Mouse (Mus musculus) layer of hippocampus, adult 2 months (tissue): ENCODE measurements around the gene Polr2c. TPM values are rescaled to one million over a fixed set of nuclear protein-coding genes. Genes with fewer than 3 reads are reported as not detected.

Experiments used
- DNase-seq, 2 experiments: peaks; one replicate each; pipeline ENCODE4 v3.0.0; 2022; ENCODE audit warnings: low spot score in 2 of 2
- H3K27ac ChIP-seq: fragments of 200-600 bp; 2 replicates; pipeline ENCODE4 v1.8.1; 2022
- H3K4me3 ChIP-seq: fragments of 200-600 bp; 2 replicates; pipeline ENCODE4 v1.8.1; 2022; ENCODE audit warnings: mild to moderate bottlenecking
- CTCF ChIP-seq: fragments of 200-600 bp; conservative IDR thresholded peaks from 2 replicates; pipeline ENCODE4 v1.8.1; 2022; ENCODE audit warnings: antibody characterized with exemption, mild to moderate bottlenecking, moderate library complexity
- total RNA-seq, 2 experiments: library from RNA; stranded (reverse); gene quantifications; 2 replicates each; pipeline ENCODE4 v1.2.3; 2021

Polr2c gene
- total RNA-seq, 2 experiments from 2014 or later = 69.1 to 71.4 TPM

GRCm38 (mm10) chr8:94861352-94861910 lies 4.2 kb downstream of the Polr2c start:
- Histone ChIP-seq H3K27ac (no peak overlapping the region), H3K4me3 (no peak overlapping the region)
- peak in 1 of 2 experiments; percentile 64 for DNase-seq
- TF ChIP-seq CTCF = peak; percentile 93

GRCm38 (mm10) chr8:94862487-94863220 lies 5.4 kb downstream of the Polr2c start:
- no peak overlapping the region for H3K27ac ChIP-seq
- no peak for DNase-seq
- no peak for TF ChIP-seq CTCF

DNA sequence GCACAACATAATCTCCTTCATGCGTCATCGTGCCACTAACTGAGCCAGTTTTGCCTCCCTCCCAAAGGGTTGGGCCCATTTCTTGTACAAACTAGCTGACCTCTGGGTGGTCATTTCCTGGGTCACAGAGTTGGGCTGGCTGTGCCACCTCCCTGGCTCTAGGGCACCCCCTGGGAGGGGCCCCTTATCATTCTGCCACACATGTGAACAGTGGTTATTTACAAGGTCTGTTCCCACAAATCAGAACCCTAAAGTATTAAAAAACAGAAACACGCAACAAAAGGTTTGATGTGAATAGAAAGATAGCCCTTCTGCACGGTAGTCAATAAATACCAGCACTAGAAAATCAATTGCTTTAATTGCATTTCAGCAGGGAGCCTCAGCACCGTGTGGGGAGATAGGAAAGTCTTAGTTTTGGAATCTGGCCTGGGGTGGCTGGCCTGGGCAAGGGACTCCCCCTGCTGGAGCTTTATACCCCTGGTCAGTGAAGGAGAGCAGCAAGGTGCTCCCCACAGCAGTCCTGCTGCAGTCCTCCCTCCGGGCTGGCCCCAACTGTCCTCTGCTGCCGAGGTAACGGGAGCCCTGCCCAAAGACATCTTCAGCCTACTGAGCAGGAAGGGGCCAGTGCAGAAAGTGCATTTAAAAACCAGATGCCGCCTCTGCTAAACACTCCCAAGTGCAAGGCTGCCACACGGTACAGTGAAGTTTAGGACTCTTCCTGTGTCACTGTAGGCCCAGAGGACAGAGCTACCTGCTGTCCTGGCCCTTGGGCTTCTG lies 6.8 kb downstream of the Polr2c start:
- no peak for DNase-seq
- TF ChIP-seq CTCF = peak; percentile 40

More at GRCm38 (mm10) chr8:94862487-94863220, 5.4 kb downstream of the Polr2c start:
- no peak overlapping the region for H3K4me3 ChIP-seq

DNA sequence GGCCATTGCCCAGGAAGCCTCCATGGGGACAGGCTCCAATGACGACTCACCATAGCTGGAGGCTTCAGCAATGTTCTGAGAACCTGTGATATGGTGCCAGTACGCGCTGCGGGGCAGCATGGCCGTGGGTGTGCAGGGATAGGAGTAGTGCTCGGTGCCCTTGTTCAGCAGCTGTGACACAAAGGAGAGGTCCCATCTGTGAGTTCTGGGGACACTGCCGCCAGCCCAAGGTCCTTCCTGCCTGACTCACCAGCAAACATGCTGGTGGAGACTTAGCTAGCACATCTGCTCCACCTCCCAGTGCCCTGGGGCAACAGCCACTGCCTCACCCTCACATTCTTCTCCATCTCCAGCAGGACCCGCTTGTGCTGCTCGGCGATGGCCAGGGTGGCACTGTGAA lies 8.0 kb downstream of the Polr2c start:
- Histone ChIP-seq H3K27ac (peak overlapping the region; percentile 39), H3K4me3 (no peak overlapping the region)
- TF ChIP-seq CTCF = no peak
- DNase-seq = peak in 1 of 2 experiments; percentile 52

More for the DNA sequence above, 6.8 kb downstream of the Polr2c start:
- Histone ChIP-seq H3K27ac (no peak overlapping the region), H3K4me3 (no peak overlapping the region)

- no peak overlapping the region for H3K27ac ChIP-seq
- no peak overlapping the region for H3K4me3 ChIP-seq
- TF ChIP-seq CTCF = no peak
- no peak for DNase-seq
Measured at GRCm38 (mm10) chr8:94866921-94867320, 9.7 kb downstream of the Polr2c start.

DNA sequence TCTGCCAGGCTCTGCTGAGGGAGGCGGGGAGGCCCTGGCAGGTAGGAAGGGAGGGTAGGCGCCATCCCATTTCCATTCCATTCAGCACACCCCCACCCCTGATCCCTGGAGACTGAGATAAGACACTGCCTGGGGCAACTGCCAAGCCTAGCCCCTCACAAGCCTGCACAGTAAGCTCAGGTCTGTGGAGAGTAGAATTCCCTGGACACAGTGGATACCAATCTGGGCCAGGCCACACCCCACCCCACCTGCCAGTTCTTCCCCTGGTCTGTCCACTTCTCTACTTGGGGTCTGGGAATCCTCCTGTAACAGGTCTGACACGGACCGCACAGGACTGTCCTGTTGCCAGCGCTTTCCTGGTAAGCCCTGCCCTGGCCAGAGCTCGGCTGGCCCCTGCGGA lies 11.9 kb downstream of the Polr2c start:
- Histone ChIP-seq H3K27ac (0 out of 2 replicates have a peak overlapping the region, but pooled peaks have one; percentile 18), H3K4me3 (peak overlapping the region; percentile 80)
- no peak for DNase-seq
- TF ChIP-seq CTCF = no peak

- TF ChIP-seq CTCF = no peak
- peak overlapping the region; percentile 93; the same call in 1 of the 2 replicates for H3K27ac ChIP-seq
- DNase-seq = no peak
- H3K4me3 ChIP-seq = peak overlapping the region; percentile 80
Measured at GRCm38 (mm10) chr8:94870003-94870402, 12.8 kb downstream of the Polr2c start.

- Histone ChIP-seq H3K4me3 (peak overlapping the region; percentile 80), H3K27ac (peak overlapping the region; percentile 93)
- DNase-seq = peak; percentile 61 to 62
- TF ChIP-seq CTCF = no peak
Measured at GRCm38 (mm10) chr8:94870474-94871107, 13.3 kb downstream of the Polr2c start.

DNA sequence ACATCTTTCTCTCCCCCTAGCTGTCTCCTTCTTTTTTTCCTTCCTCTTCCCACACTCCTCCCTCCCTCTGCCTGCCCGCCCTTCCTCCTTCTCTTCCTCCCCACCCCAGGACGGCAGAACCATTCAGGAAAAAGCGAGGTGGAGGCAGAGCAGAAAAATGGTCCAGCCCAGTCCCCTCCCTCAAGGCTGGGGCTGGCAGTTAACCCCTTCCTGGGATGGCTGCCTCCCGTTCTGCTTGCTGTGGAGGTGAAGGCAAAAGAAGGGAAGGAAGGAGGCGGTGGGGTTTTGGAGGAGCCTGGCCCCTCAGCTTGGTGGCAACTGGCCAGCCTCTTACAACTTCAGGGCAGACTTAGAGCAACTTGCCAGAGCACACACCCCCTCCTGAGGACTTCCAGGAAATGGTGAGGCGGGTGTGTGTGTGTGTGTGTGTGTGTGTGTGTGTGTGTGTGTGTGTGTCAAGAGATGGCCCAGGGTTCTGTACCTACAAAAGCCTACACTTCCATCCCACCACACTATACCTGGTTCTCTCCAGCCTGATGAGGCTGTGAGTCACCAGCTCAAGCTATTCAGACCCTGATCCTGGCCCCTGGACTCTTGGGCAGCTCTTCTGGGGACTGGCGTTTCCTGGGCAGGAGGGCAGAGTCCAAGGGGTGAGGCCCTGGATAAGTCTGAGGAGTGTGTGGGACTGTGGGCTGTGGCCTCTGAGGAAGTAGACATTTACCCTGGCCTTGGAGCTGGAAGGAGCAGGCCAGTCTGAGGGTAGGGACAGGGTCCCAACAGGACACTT lies 14.1 kb downstream of the Polr2c start:
- H3K4me3 ChIP-seq = peak overlapping the region; percentile 80
- no peak for TF ChIP-seq CTCF
- peak; percentile 77 to 90 for DNase-seq
- peak overlapping the region; percentile 93 for H3K27ac ChIP-seq

DNA sequence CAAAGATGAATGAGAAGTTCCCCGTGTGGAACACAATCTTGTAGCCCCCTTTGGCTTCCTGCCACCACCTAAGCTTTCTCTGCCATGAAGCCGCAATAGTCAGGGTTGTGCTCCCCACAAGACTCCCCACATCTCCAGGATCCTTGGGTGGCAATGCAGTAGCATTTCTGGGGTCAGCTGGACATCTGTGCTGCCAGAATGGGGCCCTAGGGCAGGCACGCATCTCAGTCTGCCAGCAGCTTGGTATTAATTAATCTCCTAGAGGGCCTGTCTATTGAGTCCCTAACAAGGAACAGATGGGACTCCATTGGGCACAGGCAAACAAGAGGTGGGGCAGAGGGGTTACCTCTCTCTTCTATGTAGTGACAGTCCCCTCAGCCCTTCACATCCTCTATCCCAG lies 14.9 kb downstream of the Polr2c start:
- no peak overlapping the region for H3K27ac ChIP-seq
- H3K4me3 ChIP-seq = no peak overlapping the region
- no peak for TF ChIP-seq CTCF
- no peak for DNase-seq

GRCm38 (mm10) chr8:94872576-94872975 lies 15.3 kb downstream of the Polr2c start:
- no peak overlapping the region for H3K27ac ChIP-seq
- no peak overlapping the region for H3K4me3 ChIP-seq
- no peak for TF ChIP-seq CTCF
- DNase-seq = no peak

GRCm38 (mm10) chr8:94874358-94874757 lies 17.1 kb downstream of the Polr2c start:
- Histone ChIP-seq H3K4me3 (no peak overlapping the region), H3K27ac (no peak overlapping the region)
- peak; percentile 97 for TF ChIP-seq CTCF
- DNase-seq = peak in 1 of 2 experiments; percentile 73
